Mouse (Mus musculus): Measurements from ENCODE around the gene Nsmce4a. TPM values are rescaled to one million over a fixed set of nuclear protein-coding genes. Genes with fewer than 3 reads are reported as not detected.
"Not testable (repeated sequence)": the region's sequence is repeated elsewhere in the genome, so short reads cannot be mapped to it uniquely, and the experiment has no call there.

Nsmce4a gene
- polyA plus RNA-seq, 1 experiment from 2014 or later = 108 TPM

- not testable (repeated sequence) for DNase-seq (ENCODE audit: low spot score); H3K9ac ChIP-seq (replicated peaks; ENCODE audit: low read depth); H3K4me1 ChIP-seq (ENCODE audit: insufficient read depth, low read depth, low read length); H3K36me3 ChIP-seq (ENCODE audit: insufficient read depth, low read length); H3K4me2 ChIP-seq (replicated peaks; ENCODE audit: low read depth, low read length); H3K27ac ChIP-seq (ENCODE audit: low read length); H3K4me3 ChIP-seq (ENCODE audit: low read depth, low read length); H3K27me3 ChIP-seq (replicated peaks; ENCODE audit: insufficient read depth, low read length); H3K9me3 ChIP-seq (ENCODE audit: low read length)
- ATAC-seq = peak; percentile 2; the same call in 1 of the 2 replicates
- WGBS = no CpG with 5 or more reads among the region's 11 CpGs
Measured at GRCm38 (mm10) chr7:130592975-130593374, 20.1 kb upstream of the Nsmce4a start.

- no peak overlapping the region for H3K4me2 ChIP-seq (replicated peaks; ENCODE audit: low read depth, low read length)
- H3K27me3 ChIP-seq (replicated peaks; ENCODE audit: insufficient read depth, low read length) = no peaks in the 10 kb centered on the region
- peak; percentile 11 for DNase-seq (ENCODE audit: low spot score)
- no peak for ATAC-seq
- no peaks in the 10 kb centered on the region for H3K36me3 ChIP-seq (ENCODE audit: insufficient read depth, low read length)
- H3K27ac ChIP-seq (ENCODE audit: low read length) = peak overlapping the region; percentile 51; the same call in 1 of the 2 replicates
- WGBS = 48% methylated on average over 8 of the region's 8 CpGs
- H3K4me1 ChIP-seq (ENCODE audit: insufficient read depth, low read depth, low read length) = no peaks in the 10 kb centered on the region; the same call in 1 of the 2 replicates
- H3K4me3 ChIP-seq (ENCODE audit: low read depth, low read length) = no peak overlapping the region
- TF ChIP-seq EP300 (IDR thresholded peaks at IDR 0.05) = no peak
- TF ChIP-seq CTCF (IDR thresholded peaks at IDR 0.05) = no peak
- no peaks in the 10 kb centered on the region for H3K9me3 ChIP-seq (ENCODE audit: low read length)
- H3K9ac ChIP-seq (replicated peaks; ENCODE audit: low read depth) = no peak overlapping the region
Measured at GRCm38 (mm10) chr7:130590845-130591437, 18.0 kb upstream of the Nsmce4a start.

GRCm38 (mm10) chr7:130590081-130590828 lies 17.3 kb upstream of the Nsmce4a start:
- DNase-seq (ENCODE audit: low spot score) (peak; percentile 66), ATAC-seq (peak; percentile 72)
- H3K4me1 ChIP-seq (ENCODE audit: insufficient read depth, low read depth, low read length) = no peaks in the 10 kb centered on the region; the same call in 1 of the 2 replicates
- no peak overlapping the region for H3K4me3 ChIP-seq (ENCODE audit: low read depth, low read length)
- H3K36me3 ChIP-seq (ENCODE audit: insufficient read depth, low read length) = no peaks in the 10 kb centered on the region
- TF ChIP-seq EP300 (IDR thresholded peaks at IDR 0.05) (0 out of 2 replicates have a peak, but pooled peaks have one; percentile 10), CTCF (IDR thresholded peaks at IDR 0.05) (no peak)
- H3K9ac ChIP-seq (replicated peaks; ENCODE audit: low read depth) = no peak overlapping the region
- H3K4me2 ChIP-seq (replicated peaks; ENCODE audit: low read depth, low read length) = no peak overlapping the region
- no peaks in the 10 kb centered on the region for H3K9me3 ChIP-seq (ENCODE audit: low read length)
- WGBS = 52% methylated on average over 13 of the region's 13 CpGs
- H3K27ac ChIP-seq (ENCODE audit: low read length) = peak overlapping the region; percentile 51
- H3K27me3 ChIP-seq (replicated peaks; ENCODE audit: insufficient read depth, low read length) = no peaks in the 10 kb centered on the region

- TF ChIP-seq EP300 (IDR thresholded peaks at IDR 0.05) (peak; percentile 97), CTCF (IDR thresholded peaks at IDR 0.05) (no peak)
- Histone ChIP-seq H3K4me2 (replicated peaks; ENCODE audit: low read depth, low read length) (no peak overlapping the region), H3K36me3 (ENCODE audit: insufficient read depth, low read length) (no peaks in the 10 kb centered on the region), H3K27me3 (replicated peaks; ENCODE audit: insufficient read depth, low read length) (no peaks in the 10 kb centered on the region), H3K4me1 (ENCODE audit: insufficient read depth, low read depth, low read length) (no peaks in the 10 kb centered on the region; the same call in 1 of the 2 replicates), H3K4me3 (ENCODE audit: low read depth, low read length) (no peak overlapping the region), H3K9ac (replicated peaks; ENCODE audit: low read depth) (no peak overlapping the region), H3K9me3 (ENCODE audit: low read length) (no peaks in the 10 kb centered on the region), H3K27ac (ENCODE audit: low read length) (peak overlapping the region; percentile 60; the same call in 1 of the 2 replicates)
- 52% methylated on average over 2 of the region's 2 CpGs for WGBS
- DNase-seq (ENCODE audit: low spot score) = peak; percentile 87
- peak; percentile 88 for ATAC-seq
Measured at GRCm38 (mm10) chr7:130586521-130587072, 13.7 kb upstream of the Nsmce4a start.

- DNase-seq (ENCODE audit: low spot score) = peak; percentile 44
- H3K4me3 ChIP-seq (ENCODE audit: low read depth, low read length) = no peak overlapping the region
- H3K27me3 ChIP-seq (replicated peaks; ENCODE audit: insufficient read depth, low read length) = no peaks in the 10 kb centered on the region
- no peaks in the 10 kb centered on the region for H3K36me3 ChIP-seq (ENCODE audit: insufficient read depth, low read length)
- WGBS = 44% methylated on average over 5 of the region's 5 CpGs
- no peak overlapping the region; the same call in 1 of the 2 replicates for H3K27ac ChIP-seq (ENCODE audit: low read length)
- H3K4me2 ChIP-seq (replicated peaks; ENCODE audit: low read depth, low read length) = no peak overlapping the region
- TF ChIP-seq CTCF (IDR thresholded peaks at IDR 0.05) (no peak), EP300 (IDR thresholded peaks at IDR 0.05) (no peak)
- H3K9ac ChIP-seq (replicated peaks; ENCODE audit: low read depth) = no peak overlapping the region
- H3K9me3 ChIP-seq (ENCODE audit: low read length) = no peaks in the 10 kb centered on the region
- H3K4me1 ChIP-seq (ENCODE audit: insufficient read depth, low read depth, low read length) = peaks cover 19% of the 10 kb centered on the region; the same call in 1 of the 2 replicates
- ATAC-seq = no peak
Measured at GRCm38 (mm10) chr7:130578607-130579006, 5.7 kb upstream of the Nsmce4a start.

- H3K9me3 ChIP-seq (ENCODE audit: low read length) = no peaks in the 10 kb centered on the region
- no peaks in the 10 kb centered on the region for H3K36me3 ChIP-seq (ENCODE audit: insufficient read depth, low read length)
- ATAC-seq (no peak), DNase-seq (ENCODE audit: low spot score) (no peak)
- H3K9ac ChIP-seq (replicated peaks; ENCODE audit: low read depth) = no peak overlapping the region
- peak overlapping the region; percentile 23; the same call in 1 of the 2 replicates for H3K4me3 ChIP-seq (ENCODE audit: low read depth, low read length)
- H3K4me2 ChIP-seq (replicated peaks; ENCODE audit: low read depth, low read length) = no peak overlapping the region
- TF ChIP-seq EP300 (IDR thresholded peaks at IDR 0.05) (no peak), CTCF (IDR thresholded peaks at IDR 0.05) (no peak)
- peak overlapping the region; percentile 85 for H3K27ac ChIP-seq (ENCODE audit: low read length)
- H3K4me1 ChIP-seq (ENCODE audit: insufficient read depth, low read depth, low read length) = peaks cover 19% of the 10 kb centered on the region; the same call in 1 of the 2 replicates
- 70% methylated on average over 2 of the region's 2 CpGs for WGBS
- no peaks in the 10 kb centered on the region for H3K27me3 ChIP-seq (replicated peaks; ENCODE audit: insufficient read depth, low read length)
Measured at GRCm38 (mm10) chr7:130578066-130578465, 5.1 kb upstream of the Nsmce4a start.
